Mouse (Mus musculus): Measurements from ENCODE around the gene Gm5426. TPM values are rescaled to one million over a fixed set of nuclear protein-coding genes. Genes with fewer than 3 reads are reported as not detected.
"Not testable (repeated sequence)": the region's sequence is repeated elsewhere in the genome, so short reads cannot be mapped to it uniquely, and the experiment has no call there.

Gm5426 gene
- total RNA-seq, 2 experiments from 2014 or later: not detected

GRCm38 (mm10) chr10:96138585-96138984 is 2.2 kb downstream of the Gm5426 start:
- DNase-seq (ENCODE audit: low spot score in 2 of 2): no peak

- not testable (repeated sequence) for DNase-seq (ENCODE audit: low spot score in 2 of 2)
Observed at GRCm38 (mm10) chr10:96139274-96139673, 2.9 kb downstream of the Gm5426 start.

GRCm38 (mm10) chr10:96146578-96146977 is 10.2 kb downstream of the Gm5426 start:
- no peak for DNase-seq (ENCODE audit: low spot score in 2 of 2)

GRCm38 (mm10) chr10:96148250-96148699 is 11.9 kb downstream of the Gm5426 start:
- DNase-seq (ENCODE audit: low spot score in 2 of 2): peak in 1 of 2 experiments; percentile 30

GRCm38 (mm10) chr10:96150401-96151116 is 14.2 kb downstream of the Gm5426 start:
- DNase-seq (ENCODE audit: low spot score in 2 of 2): no peak

GRCm38 (mm10) chr10:96153315-96153714 is 16.9 kb downstream of the Gm5426 start:
- no peak for DNase-seq (ENCODE audit: low spot score in 2 of 2)

GRCm38 (mm10) chr10:96162975-96163706 is 26.7 kb downstream of the Gm5426 start:
- DNase-seq (ENCODE audit: low spot score in 2 of 2): no peak

- no peak for DNase-seq (ENCODE audit: low spot score in 2 of 2)
Observed at GRCm38 (mm10) chr10:96163791-96164190, 27.4 kb downstream of the Gm5426 start.

- DNase-seq (ENCODE audit: low spot score in 2 of 2): no peak
Observed at GRCm38 (mm10) chr10:96165260-96165659, 28.9 kb downstream of the Gm5426 start.

- DNase-seq (ENCODE audit: low spot score in 2 of 2): no peak
Observed at GRCm38 (mm10) chr10:96168998-96169397, 32.6 kb downstream of the Gm5426 start.

- no peak for DNase-seq (ENCODE audit: low spot score in 2 of 2)
Observed at GRCm38 (mm10) chr10:96171546-96171945, 35.1 kb downstream of the Gm5426 start.

GRCm38 (mm10) chr10:96172964-96173363 is 36.6 kb downstream of the Gm5426 start:
- DNase-seq (ENCODE audit: low spot score in 2 of 2): no peak

GRCm38 (mm10) chr10:96173771-96174170 is 37.4 kb downstream of the Gm5426 start:
- DNase-seq (ENCODE audit: low spot score in 2 of 2): no peak

- DNase-seq (ENCODE audit: low spot score in 2 of 2): no peak
Observed at GRCm38 (mm10) chr10:96176916-96177315, 40.5 kb downstream of the Gm5426 start.

GRCm38 (mm10) chr10:96180554-96181397 is 44.4 kb downstream of the Gm5426 start:
- no peak for DNase-seq (ENCODE audit: low spot score in 2 of 2)

GRCm38 (mm10) chr10:96181398-96181790 is 45.0 kb downstream of the Gm5426 start:
- no peak for DNase-seq (ENCODE audit: low spot score in 2 of 2)

GRCm38 (mm10) chr10:96181883-96182628 is 45.7 kb downstream of the Gm5426 start:
- no peak for DNase-seq (ENCODE audit: low spot score in 2 of 2)

GRCm38 (mm10) chr10:96185026-96185425 is 48.6 kb downstream of the Gm5426 start:
- no peak for DNase-seq (ENCODE audit: low spot score in 2 of 2)

- no peak for DNase-seq (ENCODE audit: low spot score in 2 of 2)
Observed at GRCm38 (mm10) chr10:96185601-96186000, 49.2 kb downstream of the Gm5426 start.

Data from adrenal gland, postnatal 4 days (tissue).